Mouse (Mus musculus) ES-E14 (cell line): ENCODE measurements around the gene Spata48.

Source experiments
- CHD2 ChIP-seq: IDR thresholded peaks from 2 replicates; pipeline ENCODE4 v1.6.1; 2014; ENCODE audit warnings: mild to moderate bottlenecking, low read depth, low read length, inconsistent platforms
- HCFC1 ChIP-seq: IDR thresholded peaks from 2 replicates; pipeline ENCODE4 v1.6.1; 2012; ENCODE audit warnings: low read length, inconsistent platforms, borderline replicate concordance; ENCODE audit not compliant: insufficient read depth
- ZC3H11A ChIP-seq: IDR thresholded peaks from 2 replicates; pipeline ENCODE4 v1.6.1; 2012; ENCODE audit warnings: low read depth, mild to moderate bottlenecking, inconsistent platforms, low read length, borderline replicate concordance
- ZNF384 ChIP-seq: IDR thresholded peaks from 2 replicates; pipeline ENCODE4 v1.6.1; 2012; ENCODE audit warnings: low read depth, low read length, inconsistent platforms

DNA sequence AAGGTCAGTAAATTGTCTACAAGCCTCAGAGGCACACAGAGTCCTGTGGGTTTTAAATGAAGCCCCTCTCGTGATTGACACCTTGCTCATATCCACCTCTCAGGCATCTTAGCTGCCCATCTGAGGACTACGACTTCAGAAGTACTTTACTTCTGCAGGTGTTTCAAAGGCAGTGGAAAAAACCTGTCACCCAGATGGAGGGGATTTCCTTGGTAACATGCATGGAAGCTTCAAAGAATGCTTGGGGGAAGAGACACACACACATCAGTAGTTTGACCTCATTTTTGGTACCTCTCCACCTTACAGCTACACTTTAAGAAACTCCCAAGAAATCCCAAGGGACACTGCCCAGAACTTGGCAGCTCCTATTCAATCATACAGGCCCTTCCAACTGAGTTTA, 44.3 kb downstream of the Spata48 start:
- TF ChIP-seq ZC3H11A (no peak), ZNF384 (no peak), HCFC1 (no peak), CHD2 (no peak)
